Mouse (Mus musculus): ENCODE measurements around the gene Dab2ip. TPM values are rescaled to one million over a fixed set of nuclear protein-coding genes. Genes with fewer than 3 reads are reported as not detected.
A peak's percentile ranks its signal among the peaks of the same experiment; 100 is the strongest.

Gene Dab2ip
- polyA plus RNA-seq, 1 experiment from 2014 or later, result 9.1 TPM

DNA sequence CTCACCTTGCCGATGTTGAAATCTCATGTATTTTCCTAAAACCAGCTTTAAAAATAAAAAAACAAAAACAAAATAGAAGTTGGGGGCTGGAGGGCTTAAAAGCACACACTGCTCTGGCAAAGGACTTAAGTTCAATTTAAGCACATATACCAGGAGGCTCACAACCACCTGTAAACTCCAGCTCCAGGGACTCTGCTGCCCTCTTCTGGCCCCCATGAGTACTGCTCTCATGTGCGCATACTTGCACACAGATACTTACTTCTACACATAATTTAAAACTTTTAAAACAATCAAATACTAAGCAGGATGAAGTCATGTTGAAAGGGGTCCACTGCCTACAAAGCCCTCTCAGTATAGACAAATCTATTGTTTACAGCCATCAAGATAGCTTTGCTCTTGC lies 176.9 kb downstream of the Dab2ip start:
- no peaks in the 10 kb centered on the region for H3K9me3 ChIP-seq (ENCODE audit: low read length)

DNA sequence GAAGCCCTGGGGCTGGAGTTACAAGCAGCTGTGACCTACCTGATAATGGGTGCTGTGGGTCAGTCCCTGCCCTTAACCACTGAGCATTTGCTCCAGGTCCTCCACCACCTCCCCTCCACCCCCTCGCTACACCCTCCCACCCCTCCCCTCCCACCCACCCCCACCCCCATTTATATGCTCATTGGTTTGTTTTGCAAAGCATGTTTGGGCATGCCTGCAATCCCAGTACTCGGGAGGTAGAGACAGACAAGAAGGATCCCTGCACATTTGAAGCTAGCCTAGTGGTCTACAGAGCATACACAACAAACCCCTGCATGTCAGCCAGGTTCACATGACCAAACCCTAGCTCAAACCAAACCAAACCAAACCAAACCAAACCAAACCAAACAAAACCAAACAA lies 178.0 kb downstream of the Dab2ip start:
- 72% methylated on average over 2 of the region's 2 CpGs for WGBS (ENCODE audit: insufficient replicate concordance)

More for the DNA sequence above, 176.9 kb downstream of the Dab2ip start:
- Histone ChIP-seq H3K9ac (replicated peaks) (no peak overlapping the region), H3K4me2 (ENCODE audit: low read depth, low read length) (no peak overlapping the region), H3K27ac (ENCODE audit: low read depth) (no peak overlapping the region), H3K27me3 (ENCODE audit: insufficient read depth, low read length) (no peaks in the 10 kb centered on the region), H3K4me1 (ENCODE audit: insufficient read depth) (peaks cover 5% of the 10 kb centered on the region; the same call in 1 of the 2 replicates), H3K36me3 (replicated peaks; ENCODE audit: insufficient read depth, low read length) (no peaks in the 10 kb centered on the region), H3K4me3 (ENCODE audit: low read depth, low read length) (no peak overlapping the region)
- TF ChIP-seq CTCF (IDR thresholded peaks at IDR 0.05; ENCODE audit: low read depth) (peak; percentile 51), EP300 (IDR thresholded peaks at IDR 0.05; ENCODE audit: low read depth) (no peak)
- ATAC-seq, result no peak
- no peak for DNase-seq
- WGBS (ENCODE audit: insufficient replicate concordance), result 93% methylated on average over 2 of the region's 2 CpGs

GRCm38 (mm10) chr2:35737467-35738027 lies 179.5 kb downstream of the Dab2ip start:
- Histone ChIP-seq H3K9ac (replicated peaks) (no peak overlapping the region), H3K4me2 (ENCODE audit: low read depth, low read length) (no peak overlapping the region), H3K27ac (ENCODE audit: low read depth) (peak overlapping the region; percentile 51), H3K4me1 (ENCODE audit: insufficient read depth) (no peaks in the 10 kb centered on the region), H3K27me3 (ENCODE audit: insufficient read depth, low read length) (no peaks in the 10 kb centered on the region), H3K36me3 (replicated peaks; ENCODE audit: insufficient read depth, low read length) (no peaks in the 10 kb centered on the region), H3K4me3 (ENCODE audit: low read depth, low read length) (no peak overlapping the region), H3K9me3 (ENCODE audit: low read length) (no peaks in the 10 kb centered on the region)
- TF ChIP-seq EP300 (IDR thresholded peaks at IDR 0.05; ENCODE audit: low read depth), result no peak
- ATAC-seq (peak; percentile 58; the same call in 1 of the 2 replicates), DNase-seq (peak; percentile 62)
- WGBS (ENCODE audit: insufficient replicate concordance), result 66% methylated on average over 7 of the region's 7 CpGs

More for the DNA sequence above, 178.0 kb downstream of the Dab2ip start:
- Histone ChIP-seq H3K27ac (ENCODE audit: low read depth) (no peak overlapping the region), H3K9ac (replicated peaks) (no peak overlapping the region), H3K27me3 (ENCODE audit: insufficient read depth, low read length) (no peaks in the 10 kb centered on the region), H3K9me3 (ENCODE audit: low read length) (no peaks in the 10 kb centered on the region), H3K4me3 (ENCODE audit: low read depth, low read length) (no peak overlapping the region), H3K4me1 (ENCODE audit: insufficient read depth) (0 out of 2 replicates have a peak, but pooled peaks cover 1% of the 10 kb centered on the region), H3K4me2 (ENCODE audit: low read depth, low read length) (no peak overlapping the region), H3K36me3 (replicated peaks; ENCODE audit: insufficient read depth, low read length) (no peaks in the 10 kb centered on the region)
- DNase-seq, result no peak
- TF ChIP-seq CTCF (IDR thresholded peaks at IDR 0.05; ENCODE audit: low read depth) (no peak), EP300 (IDR thresholded peaks at IDR 0.05; ENCODE audit: low read depth) (no peak)
- no peak for ATAC-seq

DNA sequence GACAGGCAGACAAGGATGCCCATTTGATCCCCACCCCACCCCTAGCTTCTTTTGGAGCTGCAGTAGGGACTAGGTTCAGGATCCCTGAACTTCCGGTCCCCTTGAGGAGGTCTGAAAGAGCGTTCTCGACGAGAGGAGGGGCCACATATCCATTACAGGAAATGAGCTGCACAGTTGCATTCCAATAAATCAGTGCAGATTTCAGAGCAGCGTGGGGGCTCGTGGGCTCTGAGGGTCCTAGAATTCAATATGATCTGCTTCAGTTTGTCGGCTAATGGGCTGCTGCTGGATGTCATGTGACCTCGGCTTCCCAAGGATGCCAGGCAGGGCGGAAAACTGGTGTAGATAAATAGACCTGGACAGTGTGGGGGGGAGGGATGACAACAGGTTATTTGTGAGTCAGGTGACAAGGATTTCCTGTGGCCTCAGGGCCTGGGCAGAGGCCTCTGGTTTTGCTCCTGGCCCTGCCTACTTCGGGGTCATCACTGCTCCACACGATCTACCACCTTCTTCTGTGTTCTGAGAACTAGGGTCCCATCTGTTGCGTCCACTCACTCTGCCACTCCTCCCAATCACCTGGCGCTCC lies 181.7 kb downstream of the Dab2ip start:
- no peak overlapping the region for H3K9ac ChIP-seq (replicated peaks)
- WGBS (ENCODE audit: insufficient replicate concordance), result 59% methylated on average over 13 of the region's 13 CpGs
- no peak overlapping the region for H3K27ac ChIP-seq (ENCODE audit: low read depth)
- H3K4me1 ChIP-seq (ENCODE audit: insufficient read depth), result no peaks in the 10 kb centered on the region
- no peak for TF ChIP-seq EP300 (IDR thresholded peaks at IDR 0.05; ENCODE audit: low read depth)
- no peak for TF ChIP-seq CTCF (IDR thresholded peaks at IDR 0.05; ENCODE audit: low read depth)
- H3K36me3 ChIP-seq (replicated peaks; ENCODE audit: insufficient read depth, low read length), result no peaks in the 10 kb centered on the region
- ATAC-seq, result no peak
- no peaks in the 10 kb centered on the region for H3K27me3 ChIP-seq (ENCODE audit: insufficient read depth, low read length)
- no peaks in the 10 kb centered on the region for H3K9me3 ChIP-seq (ENCODE audit: low read length)
- DNase-seq, result no peak
- no peak overlapping the region for H3K4me3 ChIP-seq (ENCODE audit: low read depth, low read length)
- H3K4me2 ChIP-seq (ENCODE audit: low read depth, low read length), result no peak overlapping the region

DNA sequence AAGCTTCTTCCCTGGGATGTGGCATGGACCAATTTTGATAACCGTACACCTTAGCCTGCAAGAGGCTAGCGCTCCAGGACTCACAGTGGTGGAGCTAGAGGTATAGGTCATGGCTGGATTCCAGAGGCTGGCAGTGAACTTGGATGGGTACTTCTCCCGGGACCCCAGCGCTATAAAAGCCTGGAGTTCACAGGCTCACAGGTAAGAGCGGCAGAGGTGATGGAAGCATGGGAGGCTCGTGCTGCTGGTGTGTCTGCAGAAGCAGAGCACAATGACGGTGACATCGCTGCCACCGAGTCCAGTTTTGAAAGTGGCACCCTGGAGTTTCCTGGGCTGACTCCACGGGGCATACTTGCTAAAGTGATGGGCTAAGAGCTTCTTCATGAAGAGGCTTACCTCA lies 187.8 kb downstream of the Dab2ip start:
- Histone ChIP-seq H3K9ac (replicated peaks) (no peak overlapping the region), H3K4me2 (ENCODE audit: low read depth, low read length) (no peak overlapping the region), H3K36me3 (replicated peaks; ENCODE audit: insufficient read depth, low read length) (no peaks in the 10 kb centered on the region), H3K27ac (ENCODE audit: low read depth) (no peak overlapping the region), H3K9me3 (ENCODE audit: low read length) (no peaks in the 10 kb centered on the region), H3K27me3 (ENCODE audit: insufficient read depth, low read length) (no peaks in the 10 kb centered on the region), H3K4me3 (ENCODE audit: low read depth, low read length) (no peak overlapping the region), H3K4me1 (ENCODE audit: insufficient read depth) (no peaks in the 10 kb centered on the region)
- DNase-seq (no peak), ATAC-seq (no peak)
- TF ChIP-seq EP300 (IDR thresholded peaks at IDR 0.05; ENCODE audit: low read depth), result no peak
- TF ChIP-seq CTCF (IDR thresholded peaks at IDR 0.05; ENCODE audit: low read depth), result no peak
- WGBS (ENCODE audit: insufficient replicate concordance), result 83% methylated on average over 10 of the region's 10 CpGs

DNA sequence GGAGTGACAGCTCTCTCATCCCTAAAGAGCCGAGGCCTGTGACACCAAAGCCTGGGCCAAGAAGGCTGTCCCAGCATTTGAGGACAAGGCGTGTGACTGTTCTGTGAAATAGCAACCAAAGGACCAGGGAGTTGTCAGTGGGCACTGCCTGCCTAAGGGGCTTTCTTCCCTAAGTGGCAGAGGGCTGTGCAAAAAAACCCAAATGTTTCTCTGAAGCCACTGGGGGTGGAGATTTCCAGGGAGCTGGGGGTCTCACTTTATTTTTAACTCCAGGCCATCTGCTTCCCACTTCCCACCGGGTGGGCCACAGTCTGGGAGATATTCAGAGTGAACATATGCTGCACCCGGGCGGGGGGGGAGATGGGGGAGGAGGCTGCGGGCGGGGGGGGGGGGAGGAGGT lies 188.6 kb downstream of the Dab2ip start:
- no peak for DNase-seq
- Histone ChIP-seq H3K4me1 (ENCODE audit: insufficient read depth) (no peaks in the 10 kb centered on the region), H3K9me3 (ENCODE audit: low read length) (no peaks in the 10 kb centered on the region), H3K4me2 (ENCODE audit: low read depth, low read length) (no peak overlapping the region), H3K9ac (replicated peaks) (no peak overlapping the region), H3K4me3 (ENCODE audit: low read depth, low read length) (no peak overlapping the region), H3K27ac (ENCODE audit: low read depth) (no peak overlapping the region), H3K27me3 (ENCODE audit: insufficient read depth, low read length) (no peaks in the 10 kb centered on the region), H3K36me3 (replicated peaks; ENCODE audit: insufficient read depth, low read length) (no peaks in the 10 kb centered on the region)
- TF ChIP-seq CTCF (IDR thresholded peaks at IDR 0.05; ENCODE audit: low read depth) (no peak), EP300 (IDR thresholded peaks at IDR 0.05; ENCODE audit: low read depth) (no peak)
- 48% methylated on average over 3 of the region's 7 CpGs for WGBS (ENCODE audit: insufficient replicate concordance)
- no peak for ATAC-seq
